Mouse (Mus musculus) liver, postnatal 0 days (tissue): ENCODE data around the gene Pik3c2g.

Experiments used
- CTCF ChIP-seq: sonication (generic); IDR thresholded peaks from 2 replicates; pipeline ENCODE4 v1.5.1; 2016; ENCODE audit warnings: antibody characterized with exemption, low read depth
- EP300 ChIP-seq: IDR thresholded peaks from 2 replicates; pipeline ENCODE4 v1.6.1; 2016; ENCODE audit warnings: antibody characterized with exemption, low read depth, mild to moderate bottlenecking

GRCm38 (mm10) chr6:139596433-139596832 lies 9.4 kb downstream of the Pik3c2g start:
- TF ChIP-seq CTCF (peak; percentile 42), EP300 (no peak)
